In genomic region chr4:120825577-120826326, GRCm38 (mm10) we compare ENCODE assay signal across 8 mouse cellular contexts. TPM values are rescaled to one million over a fixed set of nuclear protein-coding genes. Genes with fewer than 3 reads are reported as not detected.
DNase-seq lines count a peak whose midpoint lies in the region; ATAC-seq lines count a peak whose summit lies in the region.

No protein-coding gene starts in this region.

- intact Hi-C loops in heart, postnatal 14 days (cut with DNase I) = loop anchor here (2.0 to 10.0 kb wide), 2 partner anchors 255 to 389 kb away; partner anchors contain the start of genes Ctps and Rlf

- H3K4me1 ChIP-seq in forebrain, embryonic 14.5 days (ENCODE audit: control insufficient read depth, insufficient read depth, low read length) = peaks cover 8% of the 10 kb centered on the region
- H3K4me1 ChIP-seq in neural tube, embryonic 15.5 days = peaks cover 28% of the 10 kb centered on the region

- no peaks in the 10 kb centered on the region for H3K9me3 ChIP-seq in forebrain, embryonic 14.5 days (replicated peaks; ENCODE audit: control insufficient read depth, low read length)
- H3K9me3 ChIP-seq in neural tube, embryonic 15.5 days (replicated peaks) = no peaks in the 10 kb centered on the region

- H3K27me3 ChIP-seq in forebrain, embryonic 14.5 days (replicated peaks; ENCODE audit: control insufficient read depth, insufficient read depth, low read length) = no peaks in the 10 kb centered on the region
- H3K27me3 ChIP-seq in neural tube, embryonic 15.5 days (replicated peaks) = no peaks in the 10 kb centered on the region

- H3K9ac ChIP-seq in forebrain, embryonic 14.5 days (ENCODE audit: low read length) = peak overlapping the region; percentile 98
- H3K9ac ChIP-seq in neural tube, embryonic 15.5 days (replicated peaks) = peak overlapping the region; percentile 100

- H3K36me3 ChIP-seq in forebrain, embryonic 14.5 days (ENCODE audit: control insufficient read depth, insufficient read depth, low read length) = no peaks in the 10 kb centered on the region
- H3K36me3 ChIP-seq in neural tube, embryonic 15.5 days = no peaks in the 10 kb centered on the region

- peak overlapping the region; percentile 68 for H3K4me3 ChIP-seq in forebrain, embryonic 14.5 days (ENCODE audit: low read depth, low read length)
- H3K4me3 ChIP-seq in neural tube, embryonic 15.5 days (replicated peaks) = peak overlapping the region; percentile 76

- DNase-seq in ES-CJ7 (ENCODE audit: low read depth, low spot score) = peak; percentile 99
- peak; percentile 98 for DNase-seq in cerebellum, adult 11 months
- DNase-seq in forebrain, embryonic 14.5 days (ENCODE audit: low spot score) = peak; percentile 100
- DNase-seq in heart, postnatal 14 days = peak; percentile 98
- DNase-seq in layer of hippocampus, adult 11-12 months (ENCODE audit: low spot score) = peak; percentile 98
- DNase-seq in lung, adult 18-20 months = peak; percentile 97 to 98
- peak; percentile 95 to 97 for DNase-seq in thymus, adult 18-20 months

- under 1% methylated on average over 55 of the region's 55 CpGs for WGBS in forebrain, embryonic 14.5 days
- WGBS in neural tube, embryonic 15.5 days = under 1% methylated on average over 55 of the region's 55 CpGs

- H3K4me2 ChIP-seq in forebrain, embryonic 14.5 days (ENCODE audit: low read length) = peak overlapping the region; percentile 80
- peak overlapping the region; percentile 73 for H3K4me2 ChIP-seq in neural tube, embryonic 15.5 days

- ATAC-seq in forebrain, embryonic 14.5 days = peak; percentile 98
- ATAC-seq in neural tube, embryonic 15.5 days (ENCODE audit: low FRiP score) = peak; percentile 97

- peak overlapping the region; percentile 100 for H3K27ac ChIP-seq in forebrain, embryonic 14.5 days (ENCODE audit: low read depth, low read length)
- peak overlapping the region; percentile 100 for H3K27ac ChIP-seq in neural tube, embryonic 15.5 days (replicated peaks)

RNA-seq across cellular contexts. Expression of gene Nfyc, which starts 5.6 kb away (rescaled TPM):
- polyA plus RNA-seq in forebrain, embryonic 14.5 days (2014; fragmentation: Nextera tagmentation; extraction: Ambion mirVana) = 120 and 123 TPM in 2 replicates
- 10 to 100 TPM; 66.3 to 67.9 TPM for total RNA-seq in heart, postnatal 14 days (2021)
- 83.0 and 86.8 TPM in 2 replicates for polyA plus RNA-seq in neural tube, embryonic 15.5 days (2015; fragmentation: Nextera tagmentation; extraction: Ambion mirVana)

RNA-seq across cellular contexts. Expression of gene Rims3, which starts 28.9 kb away (rescaled TPM):
- polyA plus RNA-seq in forebrain, embryonic 14.5 days (2014; fragmentation: Nextera tagmentation; extraction: Ambion mirVana) = 8.1 and 9.0 TPM in 2 replicates
- under 1 TPM; 0.12 to 0.22 TPM for total RNA-seq in heart, postnatal 14 days (2021)
- 18.8 and 23.3 TPM in 2 replicates for polyA plus RNA-seq in neural tube, embryonic 15.5 days (2015; fragmentation: Nextera tagmentation; extraction: Ambion mirVana)

Comparison
In these comparisons a context has a peak if more than half of its experiments do, and no peak if none do; other contexts are left out.
1. Peak in every context shown above with its lines: DNase-seq, ATAC-seq, H3K4me3 ChIP-seq and H3K27ac ChIP-seq.